Comparison of ENCODE assay signal across 12 mouse cellular contexts in the genomic region with DNA sequence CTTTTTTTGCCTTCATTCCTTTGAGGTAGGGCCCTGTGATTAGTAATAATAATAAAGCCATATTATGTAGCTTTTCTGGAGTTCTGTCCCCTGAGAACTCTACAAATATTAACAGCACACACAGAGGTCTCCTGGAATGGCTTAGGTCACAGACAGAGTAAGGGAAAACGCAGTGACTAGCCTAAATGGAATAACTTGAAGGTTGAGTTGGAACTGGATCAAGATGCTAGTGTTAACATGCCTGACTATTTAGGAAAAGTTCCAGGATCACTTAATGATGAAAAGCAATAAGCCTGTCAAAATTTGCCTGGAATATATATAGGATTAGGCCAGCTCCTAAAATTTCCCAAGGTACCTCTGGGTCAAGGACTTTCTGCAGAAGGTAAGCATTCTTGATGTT. TPM values are rescaled to one million over a fixed set of nuclear protein-coding genes. Genes with fewer than 3 reads are reported as not detected.
"Had no signal": no experiment of that assay in that cellular context is flagged by ENCODE, and none has a peak within 500 bp of the region (broad histone marks: within the 10 kb centered on the region; RNA-seq: fewer than 3 reads in every experiment).

No protein-coding gene starts in this region.

- H3K4me3 ChIP-seq: left cerebral cortex, adult 2 months; limb, embryonic 12.5 days; liver, embryonic 13.5 days; midbrain, embryonic 13.5 days; neural tube, embryonic 15.5 days had no signal

- H3K27ac ChIP-seq: left cerebral cortex, adult 2 months; limb, embryonic 12.5 days; liver, embryonic 13.5 days; midbrain, embryonic 13.5 days; neural tube, embryonic 15.5 days; stomach, postnatal 0 days had no signal

- H3K27me3 ChIP-seq: limb, embryonic 12.5 days; liver, embryonic 13.5 days; midbrain, embryonic 13.5 days; neural tube, embryonic 15.5 days had no signal

- H3K36me3 ChIP-seq: liver, embryonic 13.5 days; midbrain, embryonic 13.5 days; neural tube, embryonic 15.5 days had no signal

- H3K9ac ChIP-seq: limb, embryonic 12.5 days; liver, embryonic 13.5 days; liver, postnatal 0 days; midbrain, embryonic 13.5 days; neural tube, embryonic 15.5 days had no signal

- H3K9me3 ChIP-seq: limb, embryonic 12.5 days; liver, embryonic 13.5 days; midbrain, embryonic 13.5 days; neural tube, embryonic 15.5 days had no signal

- DNase-seq: kidney, postnatal 10 days; kidney, postnatal 4 days; liver, embryonic 13.5 days; liver, postnatal 0 days; lung, postnatal 36 days had no signal

- H3K4me1 ChIP-seq: liver, embryonic 13.5 days had no signal

- H3K4me2 ChIP-seq: liver, embryonic 13.5 days; midbrain, embryonic 13.5 days; neural tube, embryonic 15.5 days had no signal

- ATAC-seq: liver, postnatal 0 days; lung, postnatal 0 days; midbrain, embryonic 13.5 days had no signal

RNA-seq across cellular contexts. Expression of gene Prrx1, which starts 28.0 kb away (rescaled TPM):
- total RNA-seq: megakaryocyte progenitor cell, adult 5-6 weeks had no signal
